Mouse (Mus musculus): ENCODE measurements around the gene Tgm2. TPM values are rescaled to one million over a fixed set of nuclear protein-coding genes. Genes with fewer than 3 reads are reported as not detected.

Gene Tgm2
- total RNA-seq, 1 experiment, result 25.0 TPM

DNA sequence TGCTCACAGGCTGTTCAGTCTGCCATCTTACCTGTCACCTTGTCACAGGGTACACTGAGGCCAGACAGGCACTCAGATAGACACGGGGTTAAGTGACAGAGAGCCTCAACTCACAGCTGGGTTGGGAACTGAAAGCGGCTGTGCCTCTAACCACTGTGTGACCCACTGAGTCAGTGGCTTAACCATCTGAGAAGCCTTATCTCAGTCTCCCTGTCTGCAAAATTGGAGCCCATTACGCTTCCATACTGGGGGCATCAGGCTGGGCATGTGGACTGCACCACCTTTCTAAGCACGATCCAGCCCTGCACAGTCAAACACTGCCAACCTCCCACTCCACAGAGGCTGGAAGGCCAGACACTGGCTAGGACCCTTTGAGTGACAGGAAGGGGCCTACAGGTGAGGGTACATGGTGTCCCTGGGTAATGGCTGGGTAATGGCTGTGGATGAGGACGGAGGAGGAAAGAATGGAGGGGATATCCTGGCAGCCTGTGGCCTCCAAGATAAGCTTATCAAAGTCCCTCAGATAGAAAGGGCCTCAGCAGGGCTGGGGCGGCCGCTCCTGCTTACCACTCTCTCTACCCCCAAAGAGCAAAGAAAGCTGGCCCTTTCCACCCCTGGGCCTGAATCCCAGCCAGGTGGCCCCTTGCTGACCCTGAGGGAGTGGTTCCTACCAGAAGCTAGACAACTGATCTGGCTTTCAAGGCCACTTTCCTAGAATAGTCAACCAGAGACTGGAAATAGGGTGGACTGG lies 4.4 kb downstream of the Tgm2 start:
- in situ Hi-C loops (cut with MboI; ENCODE audit: low sequenced_read_pairs in 2 of 2, unreplicated experiment in 2 of 2), result no loop called here
- Histone ChIP-seq H3K9me3 (ENCODE audit: control insufficient read depth, insufficient read depth, low read depth, low read length) (no peaks in the 10 kb centered on the region), H3K36me3 (ENCODE audit: control insufficient read depth, insufficient read depth, low read length, poor library complexity, severe bottlenecking) (no peaks in the 10 kb centered on the region), H3K27ac (ENCODE audit: insufficient read depth, low read depth, low read length, poor library complexity, severe bottlenecking) (no peak overlapping the region), H3K4me1 (ENCODE audit: control insufficient read depth in 2 of 2, insufficient read depth in 2 of 2, low read length in 2 of 2, poor library complexity in 1 of 2) (peaks cover 0 to 3% of the 10 kb centered on the region in 2 experiments; a peak in 1 of 4 replicates), H3K9ac (ENCODE audit: insufficient read depth, low read depth, low read length, poor library complexity, severe bottlenecking) (no peak overlapping the region), H3K4me3 (ENCODE audit: insufficient read depth in 1 of 2, low read depth in 1 of 2, low read length in 2 of 2, poor library complexity in 1 of 2, severe bottlenecking in 1 of 2) (no peak overlapping the region)
- no peak for TF ChIP-seq CHD2 (IDR thresholded peaks at IDR 0.05; ENCODE audit: low read depth, low read length)
- no peak for TF ChIP-seq MAFK (IDR thresholded peaks at IDR 0.05; ENCODE audit: insufficient read depth, low read depth, low read length)
- TF ChIP-seq ZC3H11A (IDR thresholded peaks at IDR 0.05; ENCODE audit: borderline replicate concordance, low read depth, low read length), result no peak
- no peak for TF ChIP-seq ZNF384 (IDR thresholded peaks at IDR 0.05; ENCODE audit: low read depth, low read length)
- TF ChIP-seq HCFC1 (IDR thresholded peaks at IDR 0.05; ENCODE audit: borderline replicate concordance, insufficient read depth, low read length), result no peak
- no peak for DNase-seq (ENCODE audit: low read depth, low spot score)

DNA sequence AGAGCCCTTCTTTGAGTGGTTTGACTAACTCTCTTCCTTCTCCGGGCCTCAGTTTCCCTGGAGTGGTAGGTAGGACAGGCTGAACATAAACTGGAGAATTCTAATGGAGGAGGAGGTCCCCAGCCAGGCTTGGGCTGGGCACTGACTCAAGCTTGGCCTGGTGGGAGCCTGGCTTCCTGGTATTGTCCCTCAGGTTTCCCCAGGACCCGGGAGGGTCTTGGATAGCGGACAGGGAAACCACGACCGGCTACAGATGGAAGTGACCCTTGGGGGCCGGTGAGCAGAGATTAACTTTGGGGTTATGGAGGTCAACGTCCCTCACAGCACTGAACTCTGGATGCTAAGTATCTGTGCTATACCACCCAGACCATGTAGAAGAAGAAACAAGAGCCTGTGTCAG lies 5.0 kb downstream of the Tgm2 start:
- no peak overlapping the region for H3K27ac ChIP-seq (ENCODE audit: insufficient read depth, low read depth, low read length, poor library complexity, severe bottlenecking)
- H3K4me3 ChIP-seq (ENCODE audit: insufficient read depth in 1 of 2, low read depth in 1 of 2, low read length in 2 of 2, poor library complexity in 1 of 2, severe bottlenecking in 1 of 2), result no peak overlapping the region
- H3K36me3 ChIP-seq (ENCODE audit: control insufficient read depth, insufficient read depth, low read length, poor library complexity, severe bottlenecking), result no peaks in the 10 kb centered on the region
- no peak for TF ChIP-seq CHD2 (IDR thresholded peaks at IDR 0.05; ENCODE audit: low read depth, low read length)
- no peak for TF ChIP-seq ZC3H11A (IDR thresholded peaks at IDR 0.05; ENCODE audit: borderline replicate concordance, low read depth, low read length)
- no peak for TF ChIP-seq MAFK (IDR thresholded peaks at IDR 0.05; ENCODE audit: insufficient read depth, low read depth, low read length)
- TF ChIP-seq HCFC1 (IDR thresholded peaks at IDR 0.05; ENCODE audit: borderline replicate concordance, insufficient read depth, low read length), result no peak
- no peak for TF ChIP-seq ZNF384 (IDR thresholded peaks at IDR 0.05; ENCODE audit: low read depth, low read length)
- H3K4me1 ChIP-seq (ENCODE audit: control insufficient read depth in 2 of 2, insufficient read depth in 2 of 2, low read length in 2 of 2, poor library complexity in 1 of 2), result peaks cover 0 to 3% of the 10 kb centered on the region in 2 experiments; a peak in 1 of 4 replicates
- no peaks in the 10 kb centered on the region for H3K9me3 ChIP-seq (ENCODE audit: control insufficient read depth, insufficient read depth, low read depth, low read length)
- H3K9ac ChIP-seq (ENCODE audit: insufficient read depth, low read depth, low read length, poor library complexity, severe bottlenecking), result no peak overlapping the region
- DNase-seq (ENCODE audit: low read depth, low spot score), result no peak
- in situ Hi-C loops (cut with MboI; ENCODE audit: low sequenced_read_pairs in 2 of 2, unreplicated experiment in 2 of 2), result no loop called here

DNA sequence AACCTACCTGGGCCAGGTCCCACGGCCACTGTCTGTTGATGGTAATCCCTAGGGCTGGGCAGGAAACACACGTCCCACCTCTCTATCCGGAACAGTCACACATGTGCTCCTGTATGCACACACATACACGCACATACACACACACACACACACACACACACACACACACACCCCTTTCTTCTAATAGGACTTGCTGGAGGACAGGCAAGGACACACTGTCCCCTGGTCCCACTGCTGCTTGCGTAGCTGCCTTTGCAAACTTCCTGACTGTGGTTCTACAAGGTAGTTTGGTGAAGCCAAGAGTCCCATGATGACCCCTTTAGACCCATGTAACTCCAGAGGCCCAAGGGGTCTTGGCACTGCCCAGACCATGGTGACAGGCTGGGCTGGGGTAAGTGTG lies 5.6 kb downstream of the Tgm2 start:
- no peaks in the 10 kb centered on the region for H3K9me3 ChIP-seq (ENCODE audit: control insufficient read depth, insufficient read depth, low read depth, low read length)
- in situ Hi-C loops (cut with MboI; ENCODE audit: low sequenced_read_pairs in 2 of 2, unreplicated experiment in 2 of 2), result no loop called here
- 0 out of 4 replicates have a peak, but pooled peaks cover 0 to under 1% of the 10 kb centered on the region in 2 experiments for H3K4me1 ChIP-seq (ENCODE audit: control insufficient read depth in 2 of 2, insufficient read depth in 2 of 2, low read length in 2 of 2, poor library complexity in 1 of 2)
- TF ChIP-seq ZC3H11A (IDR thresholded peaks at IDR 0.05; ENCODE audit: borderline replicate concordance, low read depth, low read length) (no peak), HCFC1 (IDR thresholded peaks at IDR 0.05; ENCODE audit: borderline replicate concordance, insufficient read depth, low read length) (no peak), ZNF384 (IDR thresholded peaks at IDR 0.05; ENCODE audit: low read depth, low read length) (no peak), MAFK (IDR thresholded peaks at IDR 0.05; ENCODE audit: insufficient read depth, low read depth, low read length) (no peak), CHD2 (IDR thresholded peaks at IDR 0.05; ENCODE audit: low read depth, low read length) (no peak)
- no peak overlapping the region for H3K4me3 ChIP-seq (ENCODE audit: insufficient read depth in 1 of 2, low read depth in 1 of 2, low read length in 2 of 2, poor library complexity in 1 of 2, severe bottlenecking in 1 of 2)
- DNase-seq (ENCODE audit: low read depth, low spot score), result no peak
- no peak overlapping the region for H3K27ac ChIP-seq (ENCODE audit: insufficient read depth, low read depth, low read length, poor library complexity, severe bottlenecking)
- H3K36me3 ChIP-seq (ENCODE audit: control insufficient read depth, insufficient read depth, low read length, poor library complexity, severe bottlenecking), result no peaks in the 10 kb centered on the region
- no peak overlapping the region for H3K9ac ChIP-seq (ENCODE audit: insufficient read depth, low read depth, low read length, poor library complexity, severe bottlenecking)

DNA sequence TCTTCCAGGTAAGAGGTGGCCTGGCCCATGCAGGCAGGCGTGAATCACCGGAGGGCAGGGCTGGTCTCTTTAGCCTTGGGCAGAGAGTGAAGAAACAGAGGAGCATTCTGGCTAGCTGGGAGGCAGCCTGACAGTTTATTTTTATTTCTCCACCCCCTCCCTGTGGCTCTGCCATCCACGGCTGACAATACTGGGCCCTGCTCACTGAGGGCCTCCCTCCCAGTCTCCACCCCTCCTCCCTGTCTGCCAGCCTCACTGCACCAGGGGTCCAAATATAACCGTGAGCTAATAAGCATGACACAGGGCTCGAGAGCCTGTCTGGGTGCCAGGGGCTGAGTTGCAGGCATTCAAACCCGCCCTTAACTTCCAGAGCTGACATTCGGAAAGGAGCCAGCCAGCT lies 6.6 kb downstream of the Tgm2 start:
- DNase-seq (ENCODE audit: low read depth, low spot score), result no peak
- TF ChIP-seq MAFK (IDR thresholded peaks at IDR 0.05; ENCODE audit: insufficient read depth, low read depth, low read length) (no peak), ZNF384 (IDR thresholded peaks at IDR 0.05; ENCODE audit: low read depth, low read length) (no peak), CHD2 (IDR thresholded peaks at IDR 0.05; ENCODE audit: low read depth, low read length) (no peak), ZC3H11A (IDR thresholded peaks at IDR 0.05; ENCODE audit: borderline replicate concordance, low read depth, low read length) (no peak), HCFC1 (IDR thresholded peaks at IDR 0.05; ENCODE audit: borderline replicate concordance, insufficient read depth, low read length) (no peak)
- Histone ChIP-seq H3K4me1 (ENCODE audit: control insufficient read depth in 2 of 2, insufficient read depth in 2 of 2, low read length in 2 of 2, poor library complexity in 1 of 2) (no peaks in the 10 kb centered on the region), H3K36me3 (ENCODE audit: control insufficient read depth, insufficient read depth, low read length, poor library complexity, severe bottlenecking) (no peaks in the 10 kb centered on the region), H3K4me3 (ENCODE audit: insufficient read depth in 1 of 2, low read depth in 1 of 2, low read length in 2 of 2, poor library complexity in 1 of 2, severe bottlenecking in 1 of 2) (no peak overlapping the region), H3K27ac (ENCODE audit: insufficient read depth, low read depth, low read length, poor library complexity, severe bottlenecking) (no peak overlapping the region), H3K9ac (ENCODE audit: insufficient read depth, low read depth, low read length, poor library complexity, severe bottlenecking) (no peak overlapping the region), H3K9me3 (ENCODE audit: control insufficient read depth, insufficient read depth, low read depth, low read length) (no peaks in the 10 kb centered on the region)
- in situ Hi-C loops (cut with MboI; ENCODE audit: low sequenced_read_pairs in 2 of 2, unreplicated experiment in 2 of 2), result no loop called here
